Mouse (Mus musculus): ENCODE measurements around the gene Gm20479.
A peak's percentile ranks its signal among the peaks of the same experiment; 100 is the strongest.

Gm20479 gene

GRCm38 (mm10) chr7:27367976-27368375 is 10.8 kb upstream of the Gm20479 start:
- DNase-seq (ENCODE audit: low spot score), result no peak

GRCm38 (mm10) chr7:27366082-27366844 is 9.0 kb upstream of the Gm20479 start:
- no peak for DNase-seq (ENCODE audit: low spot score)

DNA sequence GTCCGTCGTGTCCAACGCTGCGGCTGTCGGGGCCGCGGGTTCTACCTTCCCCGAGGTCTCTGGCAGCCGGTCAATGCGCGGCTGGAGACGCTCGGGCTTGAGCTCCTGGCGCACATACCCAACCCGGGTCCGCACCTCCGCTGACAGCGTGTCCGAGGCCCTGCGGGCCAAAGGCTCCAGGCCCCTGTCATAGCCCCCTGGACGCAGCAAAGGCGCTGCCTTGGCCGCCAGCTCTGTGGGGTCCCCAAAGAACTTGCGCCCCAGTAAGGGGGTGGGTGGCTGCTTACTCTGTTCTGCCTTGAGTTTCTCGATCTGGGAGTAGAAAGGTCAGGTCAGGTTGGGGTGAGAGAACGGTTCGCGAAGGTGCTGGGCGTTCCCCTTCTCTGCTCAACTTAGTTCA is 7.2 kb upstream of the Gm20479 start:
- no peak for DNase-seq (ENCODE audit: low spot score)

DNA sequence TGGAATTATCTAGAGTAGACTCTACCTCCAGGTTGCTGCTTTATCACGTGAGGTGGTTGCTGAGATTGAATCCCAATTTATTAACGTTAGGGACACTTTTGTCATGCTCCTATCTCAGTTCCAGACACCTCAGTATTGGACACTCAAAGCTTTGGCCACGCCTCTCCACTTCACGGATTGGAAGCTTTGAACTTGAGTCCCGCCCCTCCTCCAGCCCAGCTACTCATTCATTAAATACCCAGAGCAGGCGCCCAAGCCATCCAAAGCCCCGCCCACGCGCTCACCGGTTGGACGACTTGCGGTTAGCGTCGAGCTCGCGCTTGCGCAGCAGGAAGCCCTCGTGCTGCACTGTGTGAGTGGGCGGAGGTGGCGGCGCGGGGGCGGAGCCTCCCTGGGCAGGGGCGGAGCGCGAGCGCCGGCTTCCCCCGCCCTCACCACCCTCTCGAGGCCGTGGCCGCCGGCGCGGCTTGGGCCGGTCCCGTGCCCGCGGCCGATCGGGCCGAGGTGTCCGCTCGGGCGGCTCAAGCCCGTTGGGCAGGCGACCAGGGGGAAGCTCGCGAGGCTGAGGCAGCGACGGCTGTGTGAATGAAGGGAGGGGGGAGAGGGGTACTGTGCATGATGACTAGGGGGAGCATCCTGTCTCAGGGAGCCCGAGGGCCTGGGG is 4.2 kb upstream of the Gm20479 start:
- peak; percentile 100 for DNase-seq (ENCODE audit: low spot score)

GRCm38 (mm10) chr7:27360749-27361148 is 3.5 kb upstream of the Gm20479 start:
- no peak for DNase-seq (ENCODE audit: low spot score)

GRCm38 (mm10) chr7:27359706-27360358 is 2.6 kb upstream of the Gm20479 start:
- DNase-seq (ENCODE audit: low spot score), result no peak

DNA sequence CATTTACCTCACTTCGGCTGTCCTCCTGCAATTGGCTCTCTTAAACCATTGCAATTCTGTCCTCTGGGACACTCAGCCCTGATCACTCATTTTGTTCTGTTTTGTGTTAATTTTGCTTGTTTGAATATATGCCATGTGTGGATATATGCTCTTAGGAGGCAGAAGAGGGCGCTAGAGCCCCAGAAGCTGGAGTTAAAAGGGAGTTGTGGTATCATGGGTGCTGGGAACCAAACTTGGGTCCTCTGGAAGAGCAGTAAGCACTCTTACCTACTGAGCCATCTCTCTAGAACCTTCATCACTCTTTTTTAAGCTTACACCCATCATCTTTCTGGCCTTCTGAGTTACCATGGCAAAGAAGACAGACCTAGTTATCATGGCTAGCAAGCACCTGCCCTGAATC is 1.9 kb upstream of the Gm20479 start:
- DNase-seq (ENCODE audit: low spot score), result no peak

DNA sequence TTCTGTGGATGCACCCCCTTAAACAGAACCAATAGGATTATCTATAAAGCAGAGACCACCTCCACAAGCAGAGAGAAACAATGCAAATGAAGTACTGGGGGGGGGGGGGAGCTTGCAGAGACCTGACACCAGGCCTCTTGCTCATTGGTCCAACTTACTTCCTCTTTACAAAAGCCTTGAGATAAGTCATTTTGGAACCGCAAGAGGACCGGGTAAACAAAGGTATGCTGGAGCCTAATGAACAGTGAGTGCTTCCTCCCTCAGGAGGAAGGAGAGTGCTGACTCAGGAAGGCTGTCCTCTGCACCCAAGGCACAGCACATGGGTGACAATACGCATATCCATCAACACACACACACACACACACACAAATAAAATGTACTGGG is 368 bp upstream of the Gm20479 start:
- DNase-seq (ENCODE audit: low spot score), result no peak

DNA sequence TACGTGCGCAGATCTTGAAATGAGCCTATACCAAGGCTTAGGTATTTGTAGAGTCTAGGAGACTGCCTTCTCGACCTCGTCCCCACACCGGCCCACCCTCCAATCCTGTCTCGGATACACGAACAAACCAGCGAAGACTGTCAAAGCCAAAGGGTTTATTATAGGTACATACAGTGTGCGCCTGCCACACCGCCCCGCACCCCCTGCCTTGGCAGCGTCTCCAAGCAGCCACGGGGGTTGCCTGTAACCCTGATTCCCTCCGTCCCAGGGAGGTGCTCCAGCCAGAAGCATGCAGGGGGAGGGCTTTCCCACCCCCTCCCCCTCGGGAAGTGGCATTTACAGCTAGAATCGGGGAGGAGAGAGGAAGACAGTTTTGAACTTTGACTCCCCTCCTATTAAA is 971 bp downstream of the Gm20479 start:
- DNase-seq (ENCODE audit: low spot score), result peak; percentile 20

DNA sequence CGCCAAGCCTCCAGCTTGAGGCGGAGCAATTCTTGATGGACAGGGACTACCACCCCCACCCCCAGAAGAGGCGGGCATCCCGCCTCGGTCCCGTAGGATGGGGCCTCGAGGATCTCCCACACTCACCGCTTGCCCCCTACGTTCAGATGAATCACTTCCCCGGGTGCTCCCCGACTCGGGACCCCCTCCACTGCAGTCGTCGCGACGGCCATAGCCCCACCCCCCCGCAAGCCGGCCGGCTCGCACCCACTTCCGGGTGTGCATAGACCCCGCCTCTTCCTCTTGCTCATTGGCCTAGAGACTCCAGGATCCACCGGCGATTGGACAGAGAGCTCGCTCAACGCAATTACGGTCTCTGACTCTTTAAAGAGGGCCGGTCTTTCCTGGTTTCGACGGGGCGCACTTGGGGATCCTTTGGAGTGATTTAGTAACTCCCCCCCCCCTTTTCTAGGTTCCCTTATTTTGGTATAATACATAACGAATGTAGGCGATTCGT is 1.4 kb downstream of the Gm20479 start, which contains the start of gene Shkbp1:
TSS of gene Shkbp1 (minus strand) at position 275 of the 496 bp plus-strand sequence.
- DNase-seq (ENCODE audit: low spot score), result peak; percentile 95

DNA sequence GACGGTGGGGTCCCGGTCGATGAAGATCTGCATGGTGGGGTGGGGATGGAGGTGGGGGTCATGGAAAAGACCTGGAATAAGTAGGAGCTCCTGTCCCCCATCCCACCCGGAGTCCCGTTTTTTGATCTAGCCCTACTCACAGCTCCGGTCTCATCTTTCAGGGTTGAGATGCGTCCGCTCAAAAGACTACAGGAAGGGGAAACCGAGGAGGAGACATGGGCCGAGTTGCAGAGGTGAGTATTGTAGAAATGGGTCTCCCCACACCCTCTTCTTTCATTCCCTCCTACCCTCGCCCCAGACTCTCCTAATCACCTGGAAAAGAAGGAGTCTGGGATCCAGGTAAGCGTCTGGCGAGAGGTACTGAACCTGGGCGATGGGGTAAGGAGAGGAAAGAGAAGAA is 2.0 kb downstream of the Gm20479 start:
- no peak for DNase-seq (ENCODE audit: low spot score)

DNA sequence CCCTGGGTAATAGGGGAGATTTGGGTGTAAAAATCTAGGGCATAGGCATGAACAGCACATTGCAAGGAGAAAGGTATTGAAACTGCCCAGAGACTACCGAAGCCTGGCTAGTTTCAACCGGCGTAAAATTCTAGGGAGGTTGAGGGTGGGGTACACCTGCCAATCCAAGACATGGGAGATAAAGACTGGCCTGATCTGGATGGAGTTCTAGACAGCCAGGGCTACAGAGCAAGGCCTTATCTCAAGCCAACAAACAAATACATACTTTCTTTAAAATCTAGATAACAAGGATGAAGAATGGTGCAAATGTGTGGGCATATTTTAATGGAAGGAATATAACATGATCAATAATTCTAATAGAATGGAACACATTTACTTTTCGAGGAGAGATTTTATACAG is 2.4 kb downstream of the Gm20479 start:
- no peak for DNase-seq (ENCODE audit: low spot score)

DNA sequence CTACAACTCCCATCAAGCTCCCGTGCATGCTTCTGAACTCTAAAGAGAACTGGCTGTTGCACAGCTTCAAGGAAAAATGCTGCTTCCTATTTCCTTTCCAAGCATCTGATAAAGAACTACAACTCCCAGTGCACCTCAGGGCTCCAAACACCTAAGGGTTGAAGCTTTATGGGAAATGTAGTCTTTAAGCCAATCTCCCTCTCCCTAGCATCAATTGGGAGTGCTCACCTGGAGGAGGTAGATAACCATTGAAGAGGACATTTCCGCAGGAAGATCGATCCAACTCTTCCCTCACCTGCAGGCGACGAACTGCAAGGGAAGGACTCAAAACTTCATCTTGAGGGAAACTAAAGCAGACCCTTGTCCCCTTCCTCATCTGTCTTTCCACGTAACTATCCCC is 3.1 kb downstream of the Gm20479 start:
- DNase-seq (ENCODE audit: low spot score), result peak; percentile 69

- peak; percentile 67 for DNase-seq (ENCODE audit: low spot score)
These were observed 11.8 kb downstream of the Gm20479 start for GRCm38 (mm10) chr7:27345444-27345843.

DNA sequence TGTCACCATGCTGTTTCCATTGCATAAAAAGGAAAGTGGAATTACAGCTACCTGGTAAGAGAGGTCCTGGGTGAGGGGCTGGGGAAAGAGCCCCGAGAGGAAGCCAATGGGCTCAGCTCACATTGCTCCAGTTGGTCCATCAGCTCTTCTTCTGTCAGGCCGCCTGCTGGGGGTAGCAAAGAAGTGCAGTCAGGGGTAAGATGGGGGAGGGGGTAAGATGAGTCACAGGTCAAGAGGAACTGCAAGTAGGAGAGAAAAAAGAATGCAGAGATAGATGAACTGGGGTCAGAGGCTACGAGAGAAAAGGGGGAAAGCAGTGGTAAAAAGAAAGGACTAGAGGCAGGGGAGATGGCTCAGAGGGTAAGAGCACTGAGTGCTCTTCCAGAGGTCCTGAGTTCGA is 14.6 kb downstream of the Gm20479 start:
- DNase-seq (ENCODE audit: low spot score), result no peak

- no peak for DNase-seq (ENCODE audit: low spot score)
These were observed 17.7 kb downstream of the Gm20479 start for GRCm38 (mm10) chr7:27339519-27339918.

GRCm38 (mm10) chr7:27339114-27339513 is 18.1 kb downstream of the Gm20479 start:
- no peak for DNase-seq (ENCODE audit: low spot score)

- DNase-seq (ENCODE audit: low spot score), result peak; percentile 85
These were observed 19.9 kb downstream of the Gm20479 start, which contains the start of gene Ltbp4 for GRCm38 (mm10) chr7:27337175-27337853. Gene Ltbp4 (minus strand): TSS chr7:27337692.

DNA sequence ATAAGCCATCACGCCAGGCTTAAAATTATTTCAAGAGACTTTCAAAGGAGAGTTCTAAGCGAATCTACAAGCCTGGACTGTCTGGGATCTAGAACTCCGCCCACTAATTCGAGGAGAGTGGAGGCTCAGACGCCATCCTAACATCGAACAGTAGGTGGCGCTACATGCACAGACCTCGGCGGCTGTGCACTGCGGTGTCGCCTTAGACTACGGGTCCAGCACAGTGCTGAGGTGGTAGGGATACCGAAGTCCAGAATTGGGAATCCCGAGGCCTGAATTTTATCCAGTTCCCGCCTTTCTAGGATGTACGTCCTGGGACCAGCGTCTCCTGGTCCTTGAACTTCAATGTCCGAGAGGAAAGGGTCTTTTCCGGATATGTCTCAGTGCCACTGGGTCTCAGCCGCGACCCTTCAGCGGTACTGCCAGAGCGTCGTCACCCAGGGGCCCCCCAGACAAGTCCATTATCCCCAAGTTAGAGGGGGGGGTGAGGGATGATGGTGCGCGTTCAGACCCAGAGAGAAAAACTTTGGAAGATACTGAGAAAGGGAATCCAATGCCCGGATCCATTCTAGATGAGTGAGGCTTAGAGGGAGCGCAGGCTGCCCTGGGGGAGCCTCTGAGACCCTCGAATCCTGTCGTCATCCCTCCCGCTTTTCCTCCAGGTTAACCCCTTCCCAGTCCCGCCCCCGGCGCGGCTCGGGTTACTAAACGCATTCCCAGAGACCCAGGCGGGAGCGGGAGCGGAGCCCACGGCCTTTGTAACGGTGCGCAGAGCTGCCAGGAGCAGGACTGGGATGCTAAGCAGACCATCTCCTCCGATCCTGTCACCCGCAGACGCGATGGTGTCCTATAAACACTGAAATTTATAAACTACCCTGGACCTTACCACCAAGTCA is 21.0 kb downstream of the Gm20479 start:
- DNase-seq (ENCODE audit: low spot score), result peak; percentile 96

DNA sequence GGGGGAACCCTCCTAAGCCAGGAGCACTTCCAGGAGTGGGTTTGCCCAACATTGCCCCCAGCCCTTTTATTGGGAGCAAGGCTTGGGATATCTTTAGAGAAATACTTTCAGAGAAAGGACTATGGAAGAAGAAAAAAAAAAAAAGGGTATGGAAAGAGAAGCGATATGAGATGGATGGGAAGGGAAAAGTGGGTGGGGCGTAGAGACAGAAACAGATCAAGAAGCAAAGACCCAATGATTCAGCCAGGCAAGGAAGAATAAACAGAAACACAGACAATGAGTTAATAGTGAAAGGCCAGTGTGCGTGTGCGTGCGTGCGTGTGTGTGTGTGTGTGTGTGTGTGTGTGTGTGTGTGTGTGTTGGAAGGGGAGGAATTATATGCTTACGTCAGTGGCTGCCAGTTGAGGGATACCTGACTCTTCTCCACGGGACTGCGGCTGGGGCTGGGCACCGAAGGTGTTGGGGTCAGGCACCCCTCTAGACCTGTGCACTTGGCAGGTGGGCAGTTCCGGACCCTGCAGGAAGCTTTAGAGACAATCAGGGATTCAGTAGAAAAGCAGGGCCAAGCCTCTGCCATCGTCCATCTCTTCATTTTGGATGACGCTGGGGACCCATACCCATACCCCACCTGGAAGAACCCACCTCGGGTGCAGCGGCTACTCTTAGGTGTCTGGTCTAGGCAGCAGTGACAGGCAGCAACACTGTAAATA is 22.1 kb downstream of the Gm20479 start:
- DNase-seq (ENCODE audit: low spot score), result no peak

Measured in embryo, embryonic 10 days (tissue).